Mouse (Mus musculus): ENCODE results near the gene Ppp1r12b.

The Ppp1r12b gene

GRCm38 (mm10) chr1:134715092-134715491 is 240.7 kb downstream of the Ppp1r12b start:
- no peak for DNase-seq (ENCODE audit: low spot score)

- no peak for DNase-seq (ENCODE audit: low spot score)
These were observed 241.6 kb downstream of the Ppp1r12b start for GRCm38 (mm10) chr1:134714166-134714565.

- DNase-seq (ENCODE audit: low spot score) = peak; percentile 46
These were observed 242.2 kb downstream of the Ppp1r12b start for GRCm38 (mm10) chr1:134713421-134713969.

- no peak for DNase-seq (ENCODE audit: low spot score)
These were observed 242.9 kb downstream of the Ppp1r12b start for GRCm38 (mm10) chr1:134712781-134713299.

- DNase-seq (ENCODE audit: low spot score) = no peak
These were observed 244.1 kb downstream of the Ppp1r12b start for GRCm38 (mm10) chr1:134711653-134712052.

GRCm38 (mm10) chr1:134711061-134711460 is 244.7 kb downstream of the Ppp1r12b start:
- no peak for DNase-seq (ENCODE audit: low spot score)

- no peak for DNase-seq (ENCODE audit: low spot score)
These were observed 246.1 kb downstream of the Ppp1r12b start for GRCm38 (mm10) chr1:134709411-134710306.

GRCm38 (mm10) chr1:134708801-134709385 is 246.8 kb downstream of the Ppp1r12b start:
- peak; percentile 58 for DNase-seq (ENCODE audit: low spot score)

- DNase-seq (ENCODE audit: low spot score) = no peak
These were observed 247.5 kb downstream of the Ppp1r12b start for GRCm38 (mm10) chr1:134708274-134708673.

GRCm38 (mm10) chr1:134707516-134707915 is 248.2 kb downstream of the Ppp1r12b start:
- DNase-seq (ENCODE audit: low spot score) = no peak

GRCm38 (mm10) chr1:134706549-134706948 is 249.2 kb downstream of the Ppp1r12b start:
- DNase-seq (ENCODE audit: low spot score) = no peak
